ENCODE assay signal across 9 mouse cellular contexts in the genomic region with DNA sequence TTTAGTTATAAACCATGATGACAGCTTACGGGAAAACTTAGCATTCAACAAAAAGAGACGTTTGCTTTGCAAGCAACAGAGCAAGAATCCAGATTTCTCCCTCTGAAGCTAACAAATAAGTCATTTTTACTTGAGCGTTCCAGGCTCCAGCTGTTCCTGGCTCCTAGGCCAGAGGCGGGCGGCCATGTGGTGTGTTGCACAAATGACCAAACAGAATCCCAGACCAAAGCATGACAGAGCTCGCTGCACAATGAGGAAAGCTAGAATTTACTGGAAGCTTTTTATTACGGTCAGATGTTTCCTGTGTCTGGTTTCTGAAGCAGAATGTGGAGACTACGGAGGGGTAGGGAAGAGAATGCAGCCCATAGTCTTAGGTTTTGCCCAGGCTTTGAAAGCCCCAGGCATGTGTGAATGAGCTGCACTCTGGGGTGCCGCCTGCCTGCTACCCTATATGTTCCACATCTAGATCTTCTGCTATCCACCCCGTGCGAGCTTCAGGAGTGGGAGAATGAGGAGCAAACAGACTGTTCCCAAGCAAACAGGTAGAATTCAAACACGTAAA.
DNase-seq lines count a peak whose midpoint lies in the region; ATAC-seq lines count a peak whose summit lies in the region.
"Had no signal": no experiment of that assay in that cellular context is flagged by ENCODE, and none has a peak within 500 bp of the region (broad histone marks: within the 10 kb centered on the region; RNA-seq: fewer than 3 reads in every experiment).

No protein-coding gene starts in this region.

- peak overlapping the region; percentile 17 for H3K27ac ChIP-seq in kidney, embryonic 14.5 days (ENCODE audit: low read depth, low read length)
- H3K27ac ChIP-seq in forebrain, embryonic 10.5 days, result no peak overlapping the region
- H3K27ac ChIP-seq: neural tube, embryonic 12.5 days had no signal

- peak; percentile 16 for DNase-seq in left cerebral cortex, adult 11 months (ENCODE audit: low spot score)
- DNase-seq in left cerebral cortex, adult 9 months (ENCODE audit: low spot score in 2 of 2), result no peak
- DNase-seq in fibroblast of lung, adult 2 months (ENCODE audit: low read depth), result peak; percentile 89
- DNase-seq in skeletal muscle tissue, adult 2 months (ENCODE audit: low read depth, low spot score), result peak; percentile 71
- DNase-seq in thymus, postnatal 0 days (ENCODE audit: low spot score), result no peak
- no peak for DNase-seq in right cerebral cortex, postnatal 36 days (ENCODE audit: low spot score in 2 of 2)
- DNase-seq in forebrain, embryonic 10.5 days (ENCODE audit: extremely low spot score, low spot score), result no peak

- H3K4me1 ChIP-seq in kidney, embryonic 14.5 days (ENCODE audit: control insufficient read depth, insufficient read depth, low read length), result peaks cover 18% of the 10 kb centered on the region; the same call in 1 of the 2 replicates
- peaks cover 40% of the 10 kb centered on the region for H3K4me1 ChIP-seq in forebrain, embryonic 10.5 days

- H3K4me3 ChIP-seq in kidney, embryonic 14.5 days (ENCODE audit: low read length), result no peak overlapping the region
- no peak overlapping the region for H3K4me3 ChIP-seq in forebrain, embryonic 10.5 days
- H3K4me3 ChIP-seq: neural tube, embryonic 12.5 days had no signal

- H3K27me3 ChIP-seq in kidney, embryonic 14.5 days (ENCODE audit: control insufficient read depth, insufficient read depth, low read length), result no peaks in the 10 kb centered on the region
- no peaks in the 10 kb centered on the region for H3K27me3 ChIP-seq in forebrain, embryonic 10.5 days (ENCODE audit: poor library complexity, severe bottlenecking)
- H3K27me3 ChIP-seq: neural tube, embryonic 12.5 days had no signal

- H3K9me3 ChIP-seq in kidney, embryonic 14.5 days (ENCODE audit: control insufficient read depth, low read length), result no peaks in the 10 kb centered on the region
- no peaks in the 10 kb centered on the region for H3K9me3 ChIP-seq in forebrain, embryonic 10.5 days
- H3K9me3 ChIP-seq: neural tube, embryonic 12.5 days had no signal

- no peak overlapping the region for H3K4me2 ChIP-seq in kidney, embryonic 14.5 days (replicated peaks; ENCODE audit: low read depth, low read length)
- H3K4me2 ChIP-seq: neural tube, embryonic 12.5 days had no signal

- peak; percentile 56; the same call in 1 of the 2 replicates for ATAC-seq in kidney, embryonic 14.5 days (ENCODE audit: low FRiP score, low TSS enrichment)

- H3K9ac ChIP-seq in kidney, embryonic 14.5 days (ENCODE audit: low read depth, low read length), result no peak overlapping the region
- H3K9ac ChIP-seq: neural tube, embryonic 12.5 days had no signal

- 47% methylated on average over 12 of the region's 12 CpGs for WGBS in kidney, embryonic 14.5 days
- 82% methylated on average over 12 of the region's 12 CpGs for WGBS in forebrain, embryonic 10.5 days

- H3K36me3 ChIP-seq in kidney, embryonic 14.5 days (ENCODE audit: control insufficient read depth, insufficient read depth, low read length), result no peaks in the 10 kb centered on the region
- H3K36me3 ChIP-seq in forebrain, embryonic 10.5 days (replicated peaks), result peaks cover 6% of the 10 kb centered on the region; the same call in 1 of the 2 replicates
- H3K36me3 ChIP-seq: neural tube, embryonic 12.5 days had no signal

Comparison
In these comparisons a context has a peak if more than half of its experiments do, and no peak if none do; other contexts are left out.
1. DNase-seq: peak in left cerebral cortex, adult 11 months (single experiment), fibroblast of lung, adult 2 months (single experiment) and skeletal muscle tissue, adult 2 months (single experiment); none in left cerebral cortex, adult 9 months (0 of 2), thymus, postnatal 0 days (single experiment), right cerebral cortex, postnatal 36 days (0 of 2) and forebrain, embryonic 10.5 days (single experiment).